Mouse (Mus musculus): ENCODE measurements around the gene Hoxb3. TPM values are rescaled to one million over a fixed set of nuclear protein-coding genes. Genes with fewer than 3 reads are reported as not detected.

Gene Hoxb3
- polyA plus RNA-seq, 1 experiment from 2014 or later: not detected

GRCm38 (mm10) chr11:96365441-96366091 is 42.4 kb downstream of the Hoxb3 start, which contains the start of gene Hoxb1:
TSS of gene Hoxb1 (plus strand) at chr11:96365752.
- Histone ChIP-seq H3K4me3 (no peak within 1 kb of the TSS), H3K4me1 (no peaks in the 10 kb centered on the region), H3K4me2 (no peak within 1 kb of the TSS), H3K9me3 (replicated peaks) (no peaks in the 10 kb centered on the region), H3K27me3 (peaks cover 97% of the 10 kb centered on the region), H3K36me3 (ENCODE audit: poor library complexity, severe bottlenecking) (no peaks in the 10 kb centered on the region), H3K9ac (no peak within 1 kb of the TSS), H3K27ac (no peak within 1 kb of the TSS)
- under 1% methylated on average over 26 of the region's 26 CpGs for WGBS
- ATAC-seq: no peak

- no peak for ATAC-seq
- H3K36me3 ChIP-seq (ENCODE audit: poor library complexity, severe bottlenecking): no peaks in the 10 kb centered on the region
- H3K4me2 ChIP-seq: no peak overlapping the region
- WGBS: 2% methylated on average over 47 of the region's 47 CpGs
- H3K27me3 ChIP-seq: peaks cover 99% of the 10 kb centered on the region
- no peak overlapping the region for H3K4me3 ChIP-seq
- H3K9ac ChIP-seq: no peak overlapping the region
- H3K27ac ChIP-seq: no peak overlapping the region
- no peaks in the 10 kb centered on the region for H3K9me3 ChIP-seq (replicated peaks)
- no peaks in the 10 kb centered on the region for H3K4me1 ChIP-seq
Observed at GRCm38 (mm10) chr11:96366092-96367041, 43.2 kb downstream of the Hoxb3 start.

GRCm38 (mm10) chr11:96367141-96367540 is 44.0 kb downstream of the Hoxb3 start:
- Histone ChIP-seq H3K27ac (no peak overlapping the region), H3K4me2 (no peak overlapping the region), H3K4me1 (no peaks in the 10 kb centered on the region), H3K4me3 (no peak overlapping the region), H3K36me3 (ENCODE audit: poor library complexity, severe bottlenecking) (no peaks in the 10 kb centered on the region), H3K9me3 (replicated peaks) (no peaks in the 10 kb centered on the region), H3K9ac (no peak overlapping the region), H3K27me3 (peaks cover 99% of the 10 kb centered on the region)
- no peak for ATAC-seq
- WGBS: 7% methylated on average over 6 of the region's 6 CpGs

- Histone ChIP-seq H3K36me3 (ENCODE audit: poor library complexity, severe bottlenecking) (no peaks in the 10 kb centered on the region), H3K27ac (no peak overlapping the region), H3K9ac (no peak overlapping the region), H3K4me3 (no peak overlapping the region), H3K27me3 (peaks cover 99% of the 10 kb centered on the region), H3K4me2 (no peak overlapping the region), H3K4me1 (no peaks in the 10 kb centered on the region), H3K9me3 (replicated peaks) (no peaks in the 10 kb centered on the region)
- WGBS: 4% methylated on average over 5 of the region's 5 CpGs
- no peak for ATAC-seq
Observed at GRCm38 (mm10) chr11:96368686-96369085, 45.6 kb downstream of the Hoxb3 start.

GRCm38 (mm10) chr11:96369140-96369539 is 46.0 kb downstream of the Hoxb3 start:
- no peak overlapping the region for H3K27ac ChIP-seq
- no peak for ATAC-seq
- H3K4me2 ChIP-seq: no peak overlapping the region
- no peaks in the 10 kb centered on the region for H3K9me3 ChIP-seq (replicated peaks)
- no peaks in the 10 kb centered on the region for H3K36me3 ChIP-seq (ENCODE audit: poor library complexity, severe bottlenecking)
- WGBS: 5% methylated on average over 7 of the region's 7 CpGs
- H3K4me1 ChIP-seq: no peaks in the 10 kb centered on the region
- H3K27me3 ChIP-seq: peaks cover 99% of the 10 kb centered on the region
- no peak overlapping the region for H3K9ac ChIP-seq
- no peak overlapping the region for H3K4me3 ChIP-seq

- no peak for ATAC-seq
- Histone ChIP-seq H3K27ac (no peak overlapping the region), H3K9ac (no peak overlapping the region), H3K4me2 (no peak overlapping the region), H3K4me3 (no peak overlapping the region), H3K4me1 (no peaks in the 10 kb centered on the region), H3K27me3 (peaks cover 99% of the 10 kb centered on the region), H3K9me3 (replicated peaks) (no peaks in the 10 kb centered on the region), H3K36me3 (ENCODE audit: poor library complexity, severe bottlenecking) (no peaks in the 10 kb centered on the region)
- 7% methylated on average over 3 of the region's 3 CpGs for WGBS
Observed at GRCm38 (mm10) chr11:96371726-96372125, 48.6 kb downstream of the Hoxb3 start.

- WGBS: 0% methylated on average over 3 of the region's 3 CpGs
- ATAC-seq: no peak
- H3K27me3 ChIP-seq: peaks cover 99% of the 10 kb centered on the region
- H3K36me3 ChIP-seq (ENCODE audit: poor library complexity, severe bottlenecking): no peaks in the 10 kb centered on the region
- H3K9ac ChIP-seq: no peak overlapping the region
- H3K9me3 ChIP-seq (replicated peaks): no peaks in the 10 kb centered on the region
- H3K4me2 ChIP-seq: no peak overlapping the region
- H3K4me3 ChIP-seq: no peak overlapping the region
- no peaks in the 10 kb centered on the region for H3K4me1 ChIP-seq
- H3K27ac ChIP-seq: no peak overlapping the region
Observed at GRCm38 (mm10) chr11:96372519-96372918, 49.4 kb downstream of the Hoxb3 start.

GRCm38 (mm10) chr11:96374810-96375209 is 51.7 kb downstream of the Hoxb3 start:
- Histone ChIP-seq H3K9ac (no peak overlapping the region), H3K27me3 (peaks cover 92% of the 10 kb centered on the region), H3K4me1 (no peaks in the 10 kb centered on the region), H3K4me2 (no peak overlapping the region), H3K27ac (no peak overlapping the region), H3K36me3 (ENCODE audit: poor library complexity, severe bottlenecking) (no peaks in the 10 kb centered on the region), H3K9me3 (replicated peaks) (no peaks in the 10 kb centered on the region), H3K4me3 (no peak overlapping the region)
- 2% methylated on average over 7 of the region's 7 CpGs for WGBS
- no peak for ATAC-seq

GRCm38 (mm10) chr11:96383381-96383780 is 60.3 kb downstream of the Hoxb3 start:
- H3K27ac ChIP-seq: no peak overlapping the region
- WGBS: 79% methylated on average over 5 of the region's 5 CpGs
- no peaks in the 10 kb centered on the region for H3K4me1 ChIP-seq
- H3K27me3 ChIP-seq: peaks cover 40% of the 10 kb centered on the region
- H3K4me3 ChIP-seq: no peak overlapping the region
- no peaks in the 10 kb centered on the region for H3K36me3 ChIP-seq (ENCODE audit: poor library complexity, severe bottlenecking)
- H3K9me3 ChIP-seq (replicated peaks): no peaks in the 10 kb centered on the region
- H3K9ac ChIP-seq: no peak overlapping the region
- ATAC-seq: no peak
- no peak overlapping the region for H3K4me2 ChIP-seq

- H3K27ac ChIP-seq: no peak overlapping the region
- no peak overlapping the region for H3K4me2 ChIP-seq
- H3K4me1 ChIP-seq: 0 out of 2 replicates have a peak, but pooled peaks cover 4% of the 10 kb centered on the region
- peaks cover 7% of the 10 kb centered on the region for H3K27me3 ChIP-seq
- H3K9me3 ChIP-seq (replicated peaks): no peaks in the 10 kb centered on the region
- ATAC-seq: no peak
- H3K9ac ChIP-seq: no peak overlapping the region
- WGBS: 83% methylated on average over 2 of the region's 2 CpGs
- H3K36me3 ChIP-seq (ENCODE audit: poor library complexity, severe bottlenecking): no peaks in the 10 kb centered on the region
- no peak overlapping the region for H3K4me3 ChIP-seq
Observed at GRCm38 (mm10) chr11:96387635-96388034, 64.5 kb downstream of the Hoxb3 start.

GRCm38 (mm10) chr11:96396772-96397626 is 73.9 kb downstream of the Hoxb3 start:
- ATAC-seq: no peak
- H3K27ac ChIP-seq: no peak overlapping the region
- H3K9ac ChIP-seq: no peak overlapping the region
- peaks cover 19% of the 10 kb centered on the region for H3K27me3 ChIP-seq
- 14% methylated on average over 15 of the region's 15 CpGs for WGBS
- H3K4me2 ChIP-seq: no peak overlapping the region
- H3K9me3 ChIP-seq (replicated peaks): no peaks in the 10 kb centered on the region
- H3K36me3 ChIP-seq (ENCODE audit: poor library complexity, severe bottlenecking): no peaks in the 10 kb centered on the region
- H3K4me3 ChIP-seq: no peak overlapping the region
- peaks cover 6% of the 10 kb centered on the region; the same call in 1 of the 2 replicates for H3K4me1 ChIP-seq
